Mouse (Mus musculus) megakaryocyte, adult 5-6 weeks (primary cell): ENCODE data around the gene Spata25. TPM values are rescaled to one million over a fixed set of nuclear protein-coding genes. Genes with fewer than 3 reads are reported as not detected.
"Not testable (repeated sequence)": the region's sequence is repeated elsewhere in the genome, so short reads cannot be mapped to it uniquely, and the experiment has no call there.

Experiments
- ATAC-seq: 2 replicates; pipeline ENCODE4 v1.8.0; 2016; ENCODE audit warnings: mild to moderate bottlenecking, inconsistent platforms; ENCODE audit not compliant: poor library complexity, severe bottlenecking
- total RNA-seq, 2 experiments: library from RNA; stranded (forward) in 1 of 2; stranded (reverse) in 1 of 2; fragments of 153-499, 151-499 nt in 1 of 2; fragments of 221-1000, 200-1000 nt in 1 of 2; gene quantifications; 2 replicates each; pipeline versions ENCODE4 v1.2.3 to v1.2.4; 2015 to 2017

The Spata25 gene
- total RNA-seq, 2 experiments from 2014 or later = not detected

GRCm38 (mm10) chr2:164815348-164815747, 13.0 kb downstream of the Spata25 start:
- ATAC-seq = peak; percentile 91

GRCm38 (mm10) chr2:164813557-164813956, 14.8 kb downstream of the Spata25 start:
- no peak for ATAC-seq

- no peak for ATAC-seq
These were observed 21.7 kb downstream of the Spata25 start for GRCm38 (mm10) chr2:164806614-164807013.

- peak; percentile 47 for ATAC-seq
These were observed 23.0 kb downstream of the Spata25 start for GRCm38 (mm10) chr2:164805332-164805718.

GRCm38 (mm10) chr2:164804533-164805331, 23.6 kb downstream of the Spata25 start, which contains the start of the genes Acot8 and Zswim3:
Acot8 (minus strand) TSS chr2:164804882.
Zswim3 (plus strand) TSS chr2:164805098.
- ATAC-seq = peak; percentile 92

- no peak for ATAC-seq
These were observed 24.4 kb downstream of the Spata25 start for GRCm38 (mm10) chr2:164803921-164804313.

GRCm38 (mm10) chr2:164803201-164803920, 25.0 kb downstream of the Spata25 start:
- no peak for ATAC-seq

GRCm38 (mm10) chr2:164800252-164801004, 27.9 kb downstream of the Spata25 start:
- ATAC-seq = no peak

GRCm38 (mm10) chr2:164798554-164798953, 29.8 kb downstream of the Spata25 start:
- not testable (repeated sequence) for ATAC-seq

GRCm38 (mm10) chr2:164795868-164796267, 32.5 kb downstream of the Spata25 start:
- ATAC-seq = no peak

GRCm38 (mm10) chr2:164794293-164794692, 34.0 kb downstream of the Spata25 start:
- ATAC-seq = peak; percentile 85

GRCm38 (mm10) chr2:164793772-164794171, 34.6 kb downstream of the Spata25 start:
- no peak for ATAC-seq

GRCm38 (mm10) chr2:164793236-164793635, 35.1 kb downstream of the Spata25 start:
- ATAC-seq = peak; percentile 69

GRCm38 (mm10) chr2:164792400-164793190, 35.7 kb downstream of the Spata25 start:
- ATAC-seq = no peak

- no peak for ATAC-seq
These were observed 36.5 kb downstream of the Spata25 start for GRCm38 (mm10) chr2:164791841-164792261.

- ATAC-seq = no peak
These were observed 37.9 kb downstream of the Spata25 start for GRCm38 (mm10) chr2:164790451-164790850.

- no peak for ATAC-seq
These were observed 39.9 kb downstream of the Spata25 start for GRCm38 (mm10) chr2:164788411-164788810.

GRCm38 (mm10) chr2:164787779-164788178, 40.6 kb downstream of the Spata25 start:
- ATAC-seq = no peak

GRCm38 (mm10) chr2:164787032-164787431, 41.3 kb downstream of the Spata25 start:
- ATAC-seq = peak; percentile 23; the same call in 1 of the 2 replicates

GRCm38 (mm10) chr2:164786388-164786885, 41.9 kb downstream of the Spata25 start:
- no peak for ATAC-seq
